Mouse (Mus musculus): ENCODE data around the gene Dync1i1.

GRCm38 (mm10) chr6:6016931-6017330 is 291.5 kb downstream of the Dync1i1 start:
- TF ChIP-seq EP300 (IDR thresholded peaks at IDR 0.05; ENCODE audit: low read depth) (no peak), CTCF (IDR thresholded peaks at IDR 0.05; ENCODE audit: low read depth) (no peak)

Measured in liver, postnatal 0 days (tissue).